Mouse (Mus musculus) right cerebral cortex, postnatal 14 days (tissue): Measurements from ENCODE around the gene Slco3a1.

Source experiments
- DNase-seq: peaks from one replicate; pipeline ENCODE4 v3.0.0; 2022

The Slco3a1 gene

GRCm38 (mm10) chr7:74340419-74340954 lies 214.1 kb downstream of the Slco3a1 start:
- DNase-seq: no peak

GRCm38 (mm10) chr7:74337677-74338420 lies 216.7 kb downstream of the Slco3a1 start:
- no peak for DNase-seq

- DNase-seq: no peak
Measured at GRCm38 (mm10) chr7:74332323-74332722, 222.3 kb downstream of the Slco3a1 start.

- no peak for DNase-seq
Measured at GRCm38 (mm10) chr7:74330858-74331726, 223.5 kb downstream of the Slco3a1 start.

GRCm38 (mm10) chr7:74330117-74330857 lies 224.3 kb downstream of the Slco3a1 start:
- no peak for DNase-seq

- DNase-seq: no peak
Measured at GRCm38 (mm10) chr7:74329004-74329403, 225.6 kb downstream of the Slco3a1 start.

GRCm38 (mm10) chr7:74327716-74328115 lies 226.9 kb downstream of the Slco3a1 start:
- no peak for DNase-seq

- peak; percentile 23 for DNase-seq
Measured at GRCm38 (mm10) chr7:74325052-74325451, 229.5 kb downstream of the Slco3a1 start.

GRCm38 (mm10) chr7:74323683-74324082 lies 230.9 kb downstream of the Slco3a1 start:
- DNase-seq: no peak

GRCm38 (mm10) chr7:74323194-74323593 lies 231.4 kb downstream of the Slco3a1 start:
- no peak for DNase-seq

- DNase-seq: no peak
Measured at GRCm38 (mm10) chr7:74320635-74321034, 233.9 kb downstream of the Slco3a1 start.

- DNase-seq: no peak
Measured at GRCm38 (mm10) chr7:74315836-74316435, 238.6 kb downstream of the Slco3a1 start.

- no peak for DNase-seq
Measured at GRCm38 (mm10) chr7:74314276-74314675, 240.3 kb downstream of the Slco3a1 start.

- DNase-seq: no peak
Measured at GRCm38 (mm10) chr7:74313279-74314105, 241.1 kb downstream of the Slco3a1 start.

- no peak for DNase-seq
Measured at GRCm38 (mm10) chr7:74311536-74311935, 243.0 kb downstream of the Slco3a1 start.

- no peak for DNase-seq
Measured at GRCm38 (mm10) chr7:74303611-74304300, 250.8 kb downstream of the Slco3a1 start.

- DNase-seq: no peak
Measured at GRCm38 (mm10) chr7:74303081-74303480, 251.5 kb downstream of the Slco3a1 start.

GRCm38 (mm10) chr7:74286531-74286930 lies 268.0 kb downstream of the Slco3a1 start:
- no peak for DNase-seq

- no peak for DNase-seq
Measured at GRCm38 (mm10) chr7:74280371-74280770, 274.2 kb downstream of the Slco3a1 start.

GRCm38 (mm10) chr7:74279356-74279755 lies 275.2 kb downstream of the Slco3a1 start:
- no peak for DNase-seq

- DNase-seq: no peak
Measured at GRCm38 (mm10) chr7:74270089-74270394, 284.5 kb downstream of the Slco3a1 start.
